Mouse (Mus musculus): ENCODE results near the gene Fam173b. TPM values are rescaled to one million over a fixed set of nuclear protein-coding genes. Genes with fewer than 3 reads are reported as not detected.

Fam173b gene
- polyA plus RNA-seq, 2 experiments, result 6.7 to 7.9 TPM

GRCm38 (mm10) chr15:31647225-31647624 lies 45.6 kb downstream of the Fam173b start:
- no peaks in the 10 kb centered on the region for H3K9me3 ChIP-seq (ENCODE audit: control insufficient read depth, low read length)
- no peak overlapping the region for H3K27ac ChIP-seq
- H3K4me2 ChIP-seq (ENCODE audit: low read depth), result no peak overlapping the region
- 60% methylated on average over 6 of the region's 6 CpGs for WGBS (ENCODE audit: insufficient replicate concordance)
- no peaks in the 10 kb centered on the region for H3K27me3 ChIP-seq (ENCODE audit: control insufficient read depth, insufficient read depth, low read length)
- ATAC-seq (ENCODE audit: insufficient read depth) (no peak), DNase-seq (ENCODE audit: low read depth in 3 of 3, low spot score in 3 of 3) (no peak)
- H3K4me1 ChIP-seq (replicated peaks; ENCODE audit: control insufficient read depth in 2 of 2, insufficient read depth in 2 of 2, low read length in 1 of 2), result no peaks in the 10 kb centered on the region
- H3K4me3 ChIP-seq (ENCODE audit: insufficient read depth in 1 of 2, low read depth in 2 of 2, low read length in 2 of 2), result no peak overlapping the region
- H3K36me3 ChIP-seq (replicated peaks; ENCODE audit: control insufficient read depth, insufficient read depth, low read depth), result no peaks in the 10 kb centered on the region
- H3K9ac ChIP-seq (replicated peaks), result no peak overlapping the region
- TF ChIP-seq CTCF (IDR thresholded peaks at IDR 0.05; ENCODE audit: low read depth), result no peak
- TF ChIP-seq EP300 (IDR thresholded peaks at IDR 0.05; ENCODE audit: low read depth), result no peak

DNA sequence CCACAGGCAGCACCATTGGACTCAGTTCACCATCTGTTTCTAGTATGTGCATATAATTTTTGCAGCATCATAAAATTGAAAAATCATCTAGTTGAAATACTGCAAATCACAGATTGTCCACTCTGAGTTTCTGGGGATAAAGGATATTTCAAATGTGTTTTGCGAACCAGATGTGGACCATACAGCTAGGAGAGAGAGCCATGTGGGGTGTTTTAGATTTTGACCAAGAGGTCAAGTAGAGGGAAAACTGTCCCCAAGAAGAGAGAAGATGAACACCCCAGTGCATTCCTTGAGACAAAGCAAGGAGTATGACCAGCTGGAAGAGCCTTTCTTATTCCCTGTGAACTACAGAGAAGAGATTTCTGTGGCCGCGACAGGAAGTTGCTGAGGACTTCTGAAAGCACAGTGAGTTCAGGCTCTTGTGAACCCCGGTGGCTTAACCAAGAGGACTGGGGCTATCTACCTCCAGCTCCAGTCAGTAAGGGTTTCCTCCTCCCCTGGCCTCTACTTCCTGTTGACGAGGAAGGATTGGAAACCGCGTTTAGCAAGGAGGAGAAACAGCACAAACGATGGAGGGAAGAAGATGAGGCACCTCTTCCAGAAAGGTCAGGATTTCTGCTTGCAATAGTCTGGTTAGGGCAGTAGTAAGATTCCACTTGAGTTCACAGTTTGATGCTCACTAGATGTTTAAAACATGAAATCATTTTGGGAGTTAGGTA lies 46.4 kb downstream of the Fam173b start:
- Histone ChIP-seq H3K27ac (no peak overlapping the region), H3K4me3 (ENCODE audit: insufficient read depth in 1 of 2, low read depth in 2 of 2, low read length in 2 of 2) (no peak overlapping the region), H3K4me2 (ENCODE audit: low read depth) (no peak overlapping the region), H3K9me3 (ENCODE audit: control insufficient read depth, low read length) (no peaks in the 10 kb centered on the region), H3K36me3 (replicated peaks; ENCODE audit: control insufficient read depth, insufficient read depth, low read depth) (no peaks in the 10 kb centered on the region), H3K9ac (replicated peaks) (no peak overlapping the region), H3K27me3 (ENCODE audit: control insufficient read depth, insufficient read depth, low read length) (no peaks in the 10 kb centered on the region), H3K4me1 (replicated peaks; ENCODE audit: control insufficient read depth in 2 of 2, insufficient read depth in 2 of 2, low read length in 1 of 2) (no peaks in the 10 kb centered on the region)
- no peak for DNase-seq (ENCODE audit: low read depth in 3 of 3, low spot score in 3 of 3)
- TF ChIP-seq EP300 (IDR thresholded peaks at IDR 0.05; ENCODE audit: low read depth) (no peak), CTCF (IDR thresholded peaks at IDR 0.05; ENCODE audit: low read depth) (no peak)
- WGBS (ENCODE audit: insufficient replicate concordance), result 19% methylated on average over 8 of the region's 8 CpGs
- no peak for ATAC-seq (ENCODE audit: insufficient read depth)

- WGBS (ENCODE audit: insufficient replicate concordance), result 45% methylated on average over 12 of the region's 12 CpGs
- no peak for DNase-seq (ENCODE audit: low read depth in 3 of 3, low spot score in 3 of 3)
- no peak for ATAC-seq (ENCODE audit: insufficient read depth)
- Histone ChIP-seq H3K4me3 (ENCODE audit: insufficient read depth in 1 of 2, low read depth in 2 of 2, low read length in 2 of 2) (no peak overlapping the region), H3K27ac (no peak overlapping the region), H3K9me3 (ENCODE audit: control insufficient read depth, low read length) (no peaks in the 10 kb centered on the region), H3K4me1 (replicated peaks; ENCODE audit: control insufficient read depth in 2 of 2, insufficient read depth in 2 of 2, low read length in 1 of 2) (no peaks in the 10 kb centered on the region), H3K36me3 (replicated peaks; ENCODE audit: control insufficient read depth, insufficient read depth, low read depth) (no peaks in the 10 kb centered on the region), H3K4me2 (ENCODE audit: low read depth) (no peak overlapping the region), H3K27me3 (ENCODE audit: control insufficient read depth, insufficient read depth, low read length) (no peaks in the 10 kb centered on the region), H3K9ac (replicated peaks) (no peak overlapping the region)
- no peak for TF ChIP-seq CTCF (IDR thresholded peaks at IDR 0.05; ENCODE audit: low read depth)
- TF ChIP-seq EP300 (IDR thresholded peaks at IDR 0.05; ENCODE audit: low read depth), result no peak
These were observed 48.0 kb downstream of the Fam173b start for GRCm38 (mm10) chr15:31649691-31650090.

- H3K4me2 ChIP-seq (ENCODE audit: low read depth), result no peak overlapping the region
- H3K4me3 ChIP-seq (ENCODE audit: insufficient read depth in 1 of 2, low read depth in 2 of 2, low read length in 2 of 2), result no peak overlapping the region
- no peak for TF ChIP-seq EP300 (IDR thresholded peaks at IDR 0.05; ENCODE audit: low read depth)
- no peak for TF ChIP-seq CTCF (IDR thresholded peaks at IDR 0.05; ENCODE audit: low read depth)
- H3K9ac ChIP-seq (replicated peaks), result no peak overlapping the region
- DNase-seq (ENCODE audit: low read depth in 3 of 3, low spot score in 3 of 3), result no peak
- no peaks in the 10 kb centered on the region for H3K9me3 ChIP-seq (ENCODE audit: control insufficient read depth, low read length)
- no peak for ATAC-seq (ENCODE audit: insufficient read depth)
- WGBS (ENCODE audit: insufficient replicate concordance), result 84% methylated on average over 7 of the region's 7 CpGs
- no peaks in the 10 kb centered on the region for H3K27me3 ChIP-seq (ENCODE audit: control insufficient read depth, insufficient read depth, low read length)
- H3K36me3 ChIP-seq (replicated peaks; ENCODE audit: control insufficient read depth, insufficient read depth, low read depth), result no peaks in the 10 kb centered on the region
- H3K27ac ChIP-seq, result no peak overlapping the region
- no peaks in the 10 kb centered on the region for H3K4me1 ChIP-seq (replicated peaks; ENCODE audit: control insufficient read depth in 2 of 2, insufficient read depth in 2 of 2, low read length in 1 of 2)
These were observed 49.2 kb downstream of the Fam173b start for GRCm38 (mm10) chr15:31650821-31651220.

DNA sequence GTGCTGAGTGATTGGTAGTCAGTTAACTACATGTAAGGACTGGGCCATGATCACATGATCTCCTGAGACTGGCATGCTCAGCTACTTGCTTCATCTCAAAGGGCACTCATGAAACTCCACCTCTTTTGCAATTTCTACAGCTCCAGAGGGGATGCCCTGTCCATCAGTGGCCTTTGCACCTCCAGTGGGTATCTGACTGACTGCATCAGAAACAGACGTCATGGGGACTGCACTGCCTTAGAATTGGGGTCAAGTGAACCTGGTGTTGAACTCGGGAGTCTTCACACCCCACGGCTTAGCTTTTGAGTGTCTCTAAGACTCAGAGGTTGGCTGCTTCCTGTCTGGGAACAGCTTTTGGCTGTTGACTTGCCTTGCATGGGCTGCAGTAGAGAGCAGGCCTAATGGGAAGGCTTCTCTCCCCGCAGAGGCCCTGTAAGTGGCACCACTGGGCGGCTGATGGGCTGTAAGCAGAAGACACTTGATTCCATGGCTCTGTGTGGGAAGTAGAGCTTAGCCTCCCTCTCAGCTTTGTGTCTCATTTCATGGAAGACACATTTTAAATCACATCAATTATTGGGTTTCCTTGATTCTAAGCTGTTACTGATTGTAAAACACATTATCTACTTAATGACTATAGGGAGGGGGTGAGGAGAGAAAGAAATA lies 58.6 kb downstream of the Fam173b start:
- no peak overlapping the region for H3K4me3 ChIP-seq (ENCODE audit: insufficient read depth in 1 of 2, low read depth in 2 of 2, low read length in 2 of 2)
- H3K9ac ChIP-seq (replicated peaks), result no peak overlapping the region
- H3K4me1 ChIP-seq (replicated peaks; ENCODE audit: control insufficient read depth in 2 of 2, insufficient read depth in 2 of 2, low read length in 1 of 2), result no peaks in the 10 kb centered on the region
- no peaks in the 10 kb centered on the region for H3K36me3 ChIP-seq (replicated peaks; ENCODE audit: control insufficient read depth, insufficient read depth, low read depth)
- DNase-seq (ENCODE audit: low read depth in 3 of 3, low spot score in 3 of 3), result no peak
- no peaks in the 10 kb centered on the region for H3K9me3 ChIP-seq (ENCODE audit: control insufficient read depth, low read length)
- TF ChIP-seq CTCF (IDR thresholded peaks at IDR 0.05; ENCODE audit: low read depth) (no peak), EP300 (IDR thresholded peaks at IDR 0.05; ENCODE audit: low read depth) (no peak)
- H3K27ac ChIP-seq, result no peak overlapping the region
- 62% methylated on average over 5 of the region's 5 CpGs for WGBS (ENCODE audit: insufficient replicate concordance)
- no peak overlapping the region for H3K4me2 ChIP-seq (ENCODE audit: low read depth)
- ATAC-seq (ENCODE audit: insufficient read depth), result no peak
- H3K27me3 ChIP-seq (ENCODE audit: control insufficient read depth, insufficient read depth, low read length), result no peaks in the 10 kb centered on the region
